Mouse (Mus musculus) lung, adult 2 months (tissue): ENCODE data around the gene Lhb. TPM values are rescaled to one million over a fixed set of nuclear protein-coding genes. Genes with fewer than 3 reads are reported as not detected.

Experiments
- DNase-seq: peaks from one replicate; pipeline ENCODE4 v3.0.0; 2022
- H3K4me1 ChIP-seq: fragments of 200-500 bp; 2 replicates; pipeline ENCODE4 v1.6.1; 2011; ENCODE audit warnings: low read length; ENCODE audit not compliant: control insufficient read depth, insufficient read depth
- H3K4me3 ChIP-seq: fragments of 200-500 bp; replicated peaks from 2 replicates; pipeline ENCODE3; 2011; ENCODE audit warnings: low read depth, mild to moderate bottlenecking, control low read depth, low read length; ENCODE audit errors: extremely low read depth
- CTCF ChIP-seq: fragments of 200-500 bp; IDR thresholded peaks from 2 replicates; pipeline ENCODE4 v1.5.1; 2011; ENCODE audit warnings: mild to moderate bottlenecking, low read length, control low read depth; ENCODE audit not compliant: insufficient read depth
- POLR2A ChIP-seq: fragments of 200-500 bp; IDR thresholded peaks from 2 replicates; pipeline ENCODE4 v1.6.1; 2011; ENCODE audit warnings: low read depth, mild to moderate bottlenecking, control low read depth, low read length, borderline replicate concordance; ENCODE audit errors: extremely low read depth
- WGBS: fragments of 180-500 bp; shearing (Covaris S2); methylation state at CpG from one replicate; pipeline ENCODE4 v1.1.7; 2018; 5-methylcytosine and 5-hydroxymethylcytosine counted together
- polyA plus RNA-seq: library from polyadenylated mRNA; depleted of rRNA; stranded (reverse); fragments of >200 nt; gene quantifications from 2 replicates; pipeline ENCODE4 v1.2.3, GENCODE M21; 2012; rRNA removed

The Lhb gene
- polyA plus RNA-seq, 1 experiment: 26.5 TPM

- peak; percentile 69 for DNase-seq
- WGBS: 3% methylated on average over 3 of the region's 3 CpGs
- peaks cover 4% of the 10 kb centered on the region for H3K4me1 ChIP-seq
- TF ChIP-seq CTCF (peak; percentile 35; the same call in 1 of the 2 replicates), POLR2A (no peak)
- H3K4me3 ChIP-seq: no peak overlapping the region
Observed at GRCm38 (mm10) chr7:45470869-45471268, 50.2 kb downstream of the Lhb start.

Other genes with a start within 250 kb of the Lhb start
- 0.44 and 0.53 TPM in 2 replicates for gene Gfy, start 241.3 kb upstream of the Lhb start, polyA plus RNA-seq
- not detected in 2 replicates for gene Pth2, start 239.8 kb upstream of the Lhb start, polyA plus RNA-seq
- 3.3 and 4.1 TPM in 2 replicates for gene Ccdc155, start 215.9 kb upstream of the Lhb start, polyA plus RNA-seq
- gene Dkkl1, start 208.7 kb upstream of the Lhb start, polyA plus RNA-seq: 1.4 and 5.2 TPM in 2 replicates
- 37.6 and 44.1 TPM in 2 replicates for gene Tead2, start 205.1 kb upstream of the Lhb start, polyA plus RNA-seq
- gene Cd37, start 181.7 kb upstream of the Lhb start, polyA plus RNA-seq: 82.1 and 84.1 TPM in 2 replicates
- gene Slc6a16, start 179.7 kb upstream of the Lhb start, polyA plus RNA-seq: 0.12 TPM in 1 of 2 replicates, not detected in the other
- not detected in 2 replicates for gene Slc6a21, start 143.3 kb upstream of the Lhb start, polyA plus RNA-seq
- 41.8 and 44.8 TPM in 2 replicates for gene Trpm4, start 87.0 kb upstream of the Lhb start, polyA plus RNA-seq
- gene Hrc, start 85.5 kb upstream of the Lhb start, polyA plus RNA-seq: 2.4 and 10.0 TPM in 2 replicates
- 1.2 and 3.7 TPM in 2 replicates for gene Ppfia3, start 53.8 kb upstream of the Lhb start, polyA plus RNA-seq
- gene Lin7b, start 50.2 kb upstream of the Lhb start, polyA plus RNA-seq: 1.4 and 2.2 TPM in 2 replicates
- gene Snrnp70, start 25.1 kb upstream of the Lhb start, polyA plus RNA-seq: 240 and 319 TPM in 2 replicates
- gene Kcna7, start 15.2 kb upstream of the Lhb start, polyA plus RNA-seq: 0.23 and 2.3 TPM in 2 replicates
- gene Ntf5, start 7.1 kb upstream of the Lhb start, polyA plus RNA-seq: 4.6 and 4.8 TPM in 2 replicates
- 33.0 and 39.4 TPM in 2 replicates for gene Gys1, start 14.0 kb downstream of the Lhb start, polyA plus RNA-seq
- 61.1 and 61.7 TPM in 2 replicates for gene Ruvbl2, start 17.3 kb downstream of the Lhb start, polyA plus RNA-seq
- 2,878 and 3,367 TPM in 2 replicates for gene Ftl1, start 39.1 kb downstream of the Lhb start, polyA plus RNA-seq
- 117 and 128 TPM in 2 replicates for gene Bax, start 46.1 kb downstream of the Lhb start, polyA plus RNA-seq
- gene Tulp2, start 61.1 kb downstream of the Lhb start, polyA plus RNA-seq: 0.11 and 0.17 TPM in 2 replicates
- not detected in 2 replicates for gene Gm45808, start 66.0 kb downstream of the Lhb start, polyA plus RNA-seq
- gene Dhdh, start 68.0 kb downstream of the Lhb start, polyA plus RNA-seq: 4.4 and 5.4 TPM in 2 replicates
- gene Nucb1, start 89.6 kb downstream of the Lhb start, polyA plus RNA-seq: 420 and 430 TPM in 2 replicates
- 58.6 and 73.7 TPM in 2 replicates for gene Ppp1r15a, start 105.4 kb downstream of the Lhb start, polyA plus RNA-seq
- 11.8 and 13.1 TPM in 2 replicates for gene Plekha4, start 105.5 kb downstream of the Lhb start, polyA plus RNA-seq
- 2.1 and 3.0 TPM in 2 replicates for gene Hsd17b14, start 134.1 kb downstream of the Lhb start, polyA plus RNA-seq
- 44.2 TPM in 2 replicates for gene Bcat2, start 149.3 kb downstream of the Lhb start, polyA plus RNA-seq
- not detected in 2 replicates for gene Fgf21, start 194.7 kb downstream of the Lhb start, polyA plus RNA-seq
- 0.78 TPM in 1 of 2 replicates, not detected in the other for gene Fut1, start 196.5 kb downstream of the Lhb start, polyA plus RNA-seq
- 1.7 and 2.0 TPM in 2 replicates for gene Izumo1, start 201.0 kb downstream of the Lhb start, polyA plus RNA-seq
- gene Rasip1, start 206.7 kb downstream of the Lhb start, polyA plus RNA-seq: 139 and 181 TPM in 2 replicates
- 8.6 and 13.2 TPM in 2 replicates for gene Mamstr, start 219.2 kb downstream of the Lhb start, polyA plus RNA-seq
- gene Fut2, start 245.6 kb downstream of the Lhb start, polyA plus RNA-seq: 1.0 and 4.1 TPM in 2 replicates